Mouse (Mus musculus): ENCODE data around the gene Slco1c1. TPM values are rescaled to one million over a fixed set of nuclear protein-coding genes. Genes with fewer than 3 reads are reported as not detected.

Gene Slco1c1
- total RNA-seq (2021), result under 1 TPM; 0.13 to 0.33 TPM
- long read RNA-seq, experiment 1, partial matches to known transcripts, result 0 of 1 reads
- long read RNA-seq, experiment 1, other reads (novel, unspliced or antisense), result 1 of 1 reads
- long read RNA-seq, experiment 2, result 0 reads

DNA sequence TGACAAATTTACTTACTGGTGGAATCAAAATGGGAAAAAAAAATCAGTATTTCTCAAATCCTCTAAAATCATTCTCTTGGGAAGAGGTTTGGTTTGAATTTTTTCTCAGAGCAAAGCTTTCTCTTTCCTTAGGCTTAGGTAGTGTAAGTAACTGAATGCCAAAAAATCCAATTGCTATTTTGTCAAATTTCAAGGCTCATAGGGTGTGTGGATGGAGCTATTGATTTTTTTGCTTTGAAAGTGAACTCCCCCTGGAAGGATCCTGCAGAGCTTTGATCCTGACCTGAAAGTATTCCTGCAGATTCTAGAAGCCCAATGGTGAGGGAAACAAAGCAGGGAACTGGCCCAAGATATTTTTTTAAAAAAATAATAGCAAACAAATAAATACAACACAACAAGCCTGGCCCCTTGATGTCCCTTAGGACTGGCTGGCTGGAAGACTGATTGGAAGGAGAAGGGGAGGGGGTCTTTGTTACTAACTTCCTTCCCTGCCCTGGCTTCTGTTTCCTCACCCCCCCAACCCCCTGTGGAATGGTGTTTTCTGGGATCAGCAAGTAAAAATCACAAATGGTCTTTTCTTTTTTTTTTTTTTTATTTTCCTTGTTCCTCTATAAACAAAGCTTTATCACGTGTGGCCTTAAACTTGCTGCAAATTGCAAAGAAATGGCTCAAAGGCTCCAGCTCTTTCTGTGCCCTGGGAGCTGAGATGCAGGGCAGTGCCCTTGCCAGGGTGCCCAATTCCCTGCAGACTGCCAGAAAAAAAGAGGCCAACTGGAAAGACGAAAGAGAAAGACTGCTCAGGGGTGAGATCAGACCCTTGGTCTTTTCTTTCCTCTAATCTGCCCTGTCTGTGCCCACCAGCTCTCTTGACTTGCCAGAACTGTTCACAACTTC is at the start of gene Slco1c1:
TSS of gene Slco1c1 (plus strand) at position 622 of the 894 bp plus-strand sequence.
- DNase-seq, result no peak

DNA sequence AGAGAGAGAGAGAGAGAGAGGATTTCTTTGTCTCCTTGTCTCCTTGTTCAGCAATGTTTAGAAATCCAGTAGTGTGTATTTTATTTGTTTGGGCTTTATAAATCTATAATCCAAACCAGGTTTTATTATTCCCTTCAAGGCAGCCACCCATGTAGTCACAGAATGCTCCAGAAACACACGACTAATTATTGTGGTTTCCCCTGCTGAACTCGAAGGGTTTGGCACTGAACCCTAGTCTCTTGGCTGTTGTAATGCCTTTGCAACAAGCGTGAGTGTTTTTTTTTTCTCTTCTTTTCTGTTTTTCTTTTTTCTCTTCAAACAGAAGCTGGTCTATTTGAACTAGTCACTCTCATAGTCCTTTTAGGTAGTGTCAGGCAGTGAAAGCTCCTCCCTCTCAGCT is 49.5 kb upstream of the Slco1c1 start:
- no peak for DNase-seq

DNA sequence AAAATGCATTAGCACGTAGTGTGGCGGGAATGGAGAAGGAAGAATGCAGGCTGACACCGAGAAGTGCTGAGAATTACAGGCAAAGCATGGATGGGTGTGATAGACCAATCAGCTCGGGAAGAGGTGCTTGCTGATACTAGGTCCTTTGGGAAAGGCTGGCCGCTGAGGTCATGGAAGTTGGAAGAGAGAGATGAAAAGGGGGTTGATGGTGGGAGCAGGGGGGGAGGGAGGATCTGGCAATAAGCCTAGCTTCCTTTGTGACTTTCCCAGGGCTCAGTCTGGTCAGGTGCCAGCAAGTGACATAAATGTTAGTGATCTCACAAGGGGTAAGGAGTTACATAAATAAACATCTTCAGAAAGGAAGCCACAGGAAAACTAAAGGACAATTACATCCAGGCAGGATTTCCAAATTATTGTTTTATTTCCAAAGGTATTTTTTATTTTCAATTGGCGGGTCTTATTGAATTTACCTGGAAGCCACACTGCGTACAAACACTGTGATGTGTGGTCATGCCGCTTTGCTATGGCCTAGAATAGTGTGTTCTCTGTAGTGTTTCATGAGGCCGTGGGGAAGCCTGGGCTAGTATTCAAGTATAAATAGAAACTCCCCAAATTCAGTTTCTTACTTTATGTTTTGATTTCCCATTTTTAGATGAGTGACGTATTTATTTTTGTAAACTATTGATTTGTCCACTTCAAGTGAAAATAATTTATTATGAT is 38.7 kb upstream of the Slco1c1 start:
- DNase-seq, result no peak

DNA sequence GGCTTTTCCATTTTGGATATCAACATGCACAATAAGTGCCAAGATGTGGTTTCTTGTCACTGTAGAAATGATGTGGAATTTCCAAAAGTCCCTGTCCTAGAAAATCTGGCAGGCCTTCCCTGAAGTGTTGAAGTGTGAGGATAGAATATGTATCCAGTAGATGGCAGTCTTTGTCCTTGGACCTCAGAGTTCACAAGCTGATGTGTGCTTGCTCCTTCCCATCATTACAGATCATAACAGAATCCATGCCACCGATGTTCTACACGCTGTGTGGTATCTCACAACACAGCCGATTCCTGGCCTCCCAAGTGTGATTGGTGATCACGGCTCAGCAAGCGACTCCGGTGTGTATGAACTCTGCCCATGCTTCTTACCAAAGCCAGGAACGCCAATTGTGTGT is 36.9 kb upstream of the Slco1c1 start:
- no peak for DNase-seq

DNA sequence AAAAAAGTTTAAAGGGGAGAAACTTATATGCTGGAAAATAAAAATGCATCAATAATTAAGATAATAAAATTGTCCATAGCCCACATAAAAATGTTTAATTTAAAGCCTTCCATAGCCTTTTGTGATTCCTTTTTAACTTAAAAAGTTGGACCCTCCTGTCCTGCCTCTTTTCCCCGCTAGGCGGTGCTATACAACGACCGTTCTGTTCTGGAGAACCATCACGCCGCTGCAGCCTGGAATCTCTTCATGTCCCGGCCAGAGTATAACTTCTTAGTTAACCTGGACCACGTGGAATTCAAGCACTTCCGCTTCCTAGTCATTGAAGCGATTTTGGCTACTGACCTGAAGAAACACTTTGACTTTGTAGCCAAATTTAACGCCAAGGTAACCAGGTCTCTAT is 35.5 kb upstream of the Slco1c1 start:
- DNase-seq, result peak; percentile 60 to 67

DNA sequence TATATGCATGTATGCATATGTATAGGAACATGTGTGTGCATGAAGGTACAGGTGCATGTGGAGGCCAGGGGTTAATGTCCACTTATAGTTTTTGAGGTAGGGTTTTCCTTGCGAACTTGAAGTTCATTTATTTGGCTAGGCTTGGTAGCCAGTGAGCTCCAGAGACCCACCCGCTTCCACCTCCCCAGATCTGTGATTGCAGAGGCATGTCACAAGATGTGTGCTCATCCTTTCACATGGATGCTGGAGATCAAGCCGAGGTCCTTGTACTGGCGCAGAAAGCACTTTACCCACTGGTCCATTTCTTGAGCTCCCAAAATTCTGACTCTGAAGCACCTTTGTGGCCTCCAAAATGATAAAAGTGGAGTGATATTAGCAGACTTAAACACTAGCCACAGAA is 29.3 kb upstream of the Slco1c1 start:
- DNase-seq, result no peak

DNA sequence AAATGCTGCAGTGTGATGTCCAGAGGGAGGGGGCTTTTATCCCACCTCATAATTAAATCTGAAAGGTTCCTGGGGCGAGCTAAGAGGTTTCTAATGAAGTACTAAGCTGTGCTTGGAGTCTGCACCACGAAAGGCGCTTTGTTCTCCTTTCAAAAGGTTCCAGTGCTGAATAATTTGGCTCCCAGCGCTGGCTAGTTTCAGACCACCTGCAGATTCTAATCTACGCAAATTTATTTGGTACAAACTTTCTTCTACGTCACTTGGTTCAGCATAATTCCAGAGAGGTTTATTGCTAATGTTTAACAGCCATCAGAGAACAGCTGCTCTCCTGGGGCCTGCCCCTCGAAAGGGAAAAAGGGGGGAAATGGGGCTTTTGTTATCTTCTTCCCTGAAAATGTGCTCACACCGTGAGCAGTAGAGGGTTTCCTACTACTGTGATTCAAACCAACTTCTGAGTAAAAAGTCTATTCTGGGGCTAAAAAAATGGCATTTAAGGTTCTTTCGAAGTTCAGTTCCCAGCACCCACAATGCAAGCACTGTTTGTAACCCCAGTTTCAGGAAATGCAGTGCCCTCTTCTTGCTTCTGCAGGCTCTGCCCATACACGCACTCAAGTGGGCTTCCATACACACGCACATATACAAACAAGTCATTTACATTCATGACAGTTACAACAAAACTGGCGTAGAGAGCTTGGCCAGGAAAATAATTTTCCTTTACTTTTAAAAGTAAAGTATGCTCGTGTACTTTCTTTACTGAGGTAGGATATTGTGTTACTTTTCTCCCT is 28.3 kb upstream of the Slco1c1 start:
- no peak for DNase-seq

DNA sequence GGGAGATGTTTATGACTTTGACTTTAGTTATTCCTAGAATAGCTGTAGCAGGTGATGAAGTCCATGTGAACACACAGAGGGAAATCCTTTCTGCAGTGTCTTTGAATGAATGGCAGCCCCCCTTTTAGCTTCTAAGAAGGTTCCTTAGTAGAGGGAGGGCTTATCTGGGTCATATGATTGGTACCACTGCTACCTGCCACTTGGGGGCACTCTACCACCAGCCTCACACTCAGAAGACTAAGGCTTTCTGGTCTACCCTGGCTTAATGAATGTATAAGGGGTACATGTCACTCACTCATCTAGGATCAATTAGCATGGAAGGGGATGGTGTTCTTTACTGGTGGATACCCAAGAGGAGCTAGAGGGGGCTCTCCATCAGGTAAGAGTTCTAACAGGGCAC is 24.7 kb upstream of the Slco1c1 start:
- peak; percentile 5 to 15 for DNase-seq

DNA sequence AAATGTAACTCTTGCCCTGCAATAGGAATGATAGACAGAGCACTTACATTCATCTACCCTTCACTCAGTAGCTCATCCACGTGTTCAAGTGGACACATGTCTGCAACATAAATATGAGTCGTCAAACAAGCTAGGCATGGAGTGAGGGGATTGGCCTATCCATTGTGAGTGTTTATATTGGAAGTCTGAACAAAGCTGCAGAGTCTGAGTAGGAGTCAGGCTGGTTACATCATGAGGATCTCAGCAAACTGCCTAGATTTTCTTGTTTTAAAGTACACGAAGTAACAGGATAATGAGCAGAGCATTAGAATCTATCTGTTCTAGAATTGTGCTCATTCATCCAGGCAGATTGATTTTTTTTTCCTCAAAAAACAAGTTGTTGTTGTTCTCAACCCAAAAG is 23.0 kb upstream of the Slco1c1 start:
- DNase-seq, result no peak

DNA sequence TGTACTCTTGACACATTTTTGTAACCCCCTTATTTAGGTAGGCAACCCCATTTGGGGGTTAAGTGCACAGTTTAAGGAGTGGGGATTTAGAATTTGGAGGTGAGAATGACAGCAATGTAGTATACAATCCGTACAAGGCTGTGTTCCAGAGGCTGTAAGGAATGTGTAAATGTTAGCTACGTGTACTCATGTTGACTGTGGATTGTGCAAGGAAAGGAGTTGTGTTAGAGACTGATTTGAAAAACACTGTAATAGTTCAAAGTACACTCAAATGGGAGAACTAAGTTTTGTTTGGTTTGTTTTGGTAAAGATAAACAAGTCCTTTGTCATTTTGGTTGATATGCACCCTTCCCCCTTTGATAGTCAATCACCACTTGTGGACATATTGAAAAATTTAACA is 1.6 kb upstream of the Slco1c1 start:
- DNase-seq, result no peak

DNA sequence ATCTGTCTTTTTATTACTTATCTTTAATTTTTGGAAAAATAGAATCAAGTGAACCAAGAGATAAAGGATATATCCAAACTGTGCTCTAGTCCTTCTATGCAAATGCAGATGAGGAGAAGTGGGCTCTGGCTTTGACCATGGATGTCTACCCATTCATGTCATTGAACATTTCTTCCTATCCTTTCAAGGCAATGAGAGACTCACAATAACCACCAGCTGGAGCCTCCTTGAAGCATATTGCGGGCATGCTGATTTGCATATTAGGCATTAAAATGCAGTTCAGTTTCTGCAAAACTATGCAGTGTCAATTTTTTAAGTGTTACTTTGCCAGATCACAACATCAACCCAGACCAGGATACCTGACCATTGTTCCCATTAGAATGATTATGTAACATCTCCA is 1.6 kb downstream of the Slco1c1 start:
- no peak for DNase-seq

DNA sequence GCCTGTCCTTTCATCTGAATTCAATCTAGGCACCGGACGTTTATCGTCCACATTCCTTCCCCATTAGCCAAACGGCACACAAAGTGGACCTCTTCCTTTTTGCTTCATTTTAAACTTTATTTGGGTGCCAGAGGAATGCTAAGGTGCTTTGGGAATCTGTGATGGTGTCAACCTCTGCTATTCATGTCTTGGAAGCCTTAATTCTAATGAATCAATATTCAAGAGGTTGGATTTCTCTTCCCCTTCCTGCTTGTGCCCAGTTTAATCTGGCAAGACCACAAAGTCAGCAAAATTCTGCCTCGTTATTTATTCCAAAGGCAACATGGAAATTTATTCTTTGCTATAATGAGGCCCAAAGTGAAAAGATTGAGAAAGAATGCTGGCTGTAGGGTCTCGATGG is 6.7 kb downstream of the Slco1c1 start:
- no peak for DNase-seq

DNA sequence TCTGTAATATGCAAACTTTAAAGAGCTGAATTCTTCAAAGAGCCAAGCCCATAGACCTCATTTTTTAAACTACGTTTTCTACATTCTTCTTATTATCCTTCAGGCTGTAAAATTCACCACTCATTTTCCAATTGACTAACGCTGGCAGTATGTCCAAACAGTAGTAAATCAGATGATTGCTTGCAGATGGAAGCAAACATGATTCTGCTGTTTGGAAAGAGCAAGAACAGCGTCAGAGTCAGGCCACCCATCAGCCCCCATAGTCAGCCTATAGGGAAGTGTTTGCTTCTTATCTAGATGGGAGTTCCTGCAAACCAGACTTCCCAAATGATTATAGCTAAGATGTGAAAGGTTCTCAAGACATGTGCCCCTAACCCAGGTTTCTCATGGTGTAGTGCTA is 13.1 kb downstream of the Slco1c1 start:
- DNase-seq, result no peak

DNA sequence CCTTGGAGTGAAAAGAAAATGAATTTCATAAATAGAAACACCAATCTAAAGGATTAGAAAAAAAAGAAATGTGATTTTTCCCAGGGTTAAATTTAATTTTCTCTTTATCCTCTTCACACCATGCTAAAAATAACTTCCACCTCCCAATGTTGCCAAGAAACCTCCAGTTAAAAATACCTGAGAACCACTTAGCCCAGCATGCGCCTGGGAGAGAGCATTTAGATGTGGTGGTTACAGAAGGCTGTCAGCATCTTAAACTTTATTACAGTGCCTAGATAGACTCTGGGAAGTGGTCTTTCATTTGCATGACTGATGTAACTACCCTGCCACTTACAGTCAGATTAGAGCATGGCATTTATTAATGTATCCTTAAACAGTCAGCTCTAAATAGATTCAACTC is 17.0 kb downstream of the Slco1c1 start:
- no peak for DNase-seq

DNA sequence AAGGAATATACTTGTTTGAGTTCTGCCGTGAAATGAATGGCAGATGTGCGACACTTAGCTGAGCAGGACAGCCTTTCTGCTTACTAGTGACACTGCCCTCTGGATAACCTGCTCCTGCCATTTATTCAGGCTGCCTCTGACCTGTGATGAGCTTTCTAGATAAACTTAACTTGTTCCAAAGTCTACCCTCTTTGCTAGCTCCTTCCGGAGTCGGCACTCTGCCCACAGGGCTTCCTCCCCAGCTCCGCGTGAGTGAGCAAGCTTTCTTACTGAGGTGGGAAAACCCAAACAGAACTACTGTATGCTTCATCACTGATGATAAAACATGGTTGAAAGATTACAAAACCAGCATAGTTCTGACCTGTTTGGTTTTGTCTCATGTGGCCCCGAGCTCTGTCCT is 19.2 kb downstream of the Slco1c1 start:
- DNase-seq, result no peak

DNA sequence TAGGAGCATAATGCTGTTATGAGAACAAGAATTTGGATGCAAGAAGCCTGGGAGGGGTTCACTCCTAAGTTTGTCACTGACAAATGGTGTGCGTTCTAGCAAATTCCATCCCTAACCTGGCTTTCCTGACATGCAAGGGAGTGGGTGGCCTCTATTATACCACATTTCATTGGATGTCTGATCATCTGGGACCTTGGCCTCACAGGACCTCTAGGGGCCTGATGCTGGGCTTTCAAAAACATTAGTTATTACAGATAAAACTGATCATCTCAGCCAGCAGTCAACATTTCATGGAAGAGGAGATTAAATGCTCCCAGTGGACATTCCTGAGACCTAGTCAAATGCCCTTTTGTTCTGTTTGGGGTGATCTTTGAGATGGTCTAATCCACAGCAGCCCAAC is 34.0 kb downstream of the Slco1c1 start:
- DNase-seq, result no peak

DNA sequence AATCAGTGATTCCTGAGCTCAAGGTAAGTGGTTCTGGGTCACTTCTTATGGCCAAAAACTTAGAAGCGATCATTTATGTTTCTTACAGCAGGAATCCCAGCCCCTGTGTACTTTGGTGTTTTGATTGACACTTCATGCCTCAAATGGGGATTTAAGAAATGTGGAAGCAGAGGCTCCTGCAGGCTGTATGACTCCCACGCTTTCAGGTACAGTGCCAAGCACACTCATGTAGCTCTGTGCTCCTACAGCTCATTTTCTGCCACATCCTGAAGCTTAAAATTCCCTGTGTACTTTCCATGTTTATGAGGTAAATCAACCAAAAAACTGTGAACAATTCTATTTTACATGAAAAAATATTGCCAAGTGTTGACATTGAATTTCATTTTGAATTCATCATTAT is 43.2 kb downstream of the Slco1c1 start:
- no peak for DNase-seq

DNA sequence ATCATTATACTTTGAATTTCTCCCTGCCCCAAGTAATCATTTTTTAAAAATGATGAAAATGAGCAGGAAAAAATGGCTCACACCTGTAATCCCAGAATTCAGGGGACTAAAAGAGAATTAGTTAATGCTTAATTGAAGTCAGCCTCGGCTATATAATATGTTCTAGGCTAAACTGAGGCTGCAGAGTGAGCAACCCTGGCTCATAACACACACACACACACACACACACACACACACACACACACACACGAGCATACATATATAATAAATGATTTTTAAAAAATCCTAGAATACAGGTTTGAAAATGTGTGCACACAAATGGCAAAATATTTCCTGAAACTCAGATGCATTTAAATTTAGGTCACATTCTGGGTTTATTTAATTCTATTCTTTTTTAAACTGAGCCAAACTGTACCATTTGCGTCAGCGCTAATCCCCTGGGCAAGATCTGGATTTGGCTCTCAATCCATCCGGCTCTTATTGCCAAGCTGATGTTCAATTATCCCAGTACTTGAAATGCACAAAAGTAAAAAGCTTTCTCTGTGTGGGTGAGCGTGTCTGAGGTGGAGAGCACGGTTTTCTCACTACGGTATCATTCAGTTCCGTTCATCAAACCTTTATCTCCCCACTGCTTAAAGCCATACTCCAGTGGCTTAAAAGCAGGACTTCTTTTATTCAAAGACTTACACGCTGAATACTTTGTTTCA is 43.8 kb downstream of the Slco1c1 start:
- DNase-seq, result no peak

DNA sequence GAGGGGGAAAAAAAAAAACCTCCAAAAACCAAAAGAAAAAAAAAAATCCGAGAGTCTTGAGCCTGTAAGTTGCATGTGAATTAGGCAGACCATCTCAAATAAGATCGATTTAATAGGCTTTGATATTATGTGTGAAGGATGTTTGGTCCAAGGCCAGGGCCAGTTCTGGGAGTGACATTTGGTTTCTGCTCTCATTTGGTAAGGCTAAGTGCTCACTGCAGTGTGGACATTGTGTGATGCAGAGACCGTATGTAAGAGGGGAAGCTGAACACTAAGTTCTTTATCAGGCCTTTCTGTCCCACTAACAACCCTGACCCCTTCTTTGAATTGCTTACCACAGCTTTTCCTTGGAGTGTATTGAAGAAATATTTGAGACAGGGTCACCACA is 44.4 kb downstream of the Slco1c1 start:
- no peak for DNase-seq

DNA sequence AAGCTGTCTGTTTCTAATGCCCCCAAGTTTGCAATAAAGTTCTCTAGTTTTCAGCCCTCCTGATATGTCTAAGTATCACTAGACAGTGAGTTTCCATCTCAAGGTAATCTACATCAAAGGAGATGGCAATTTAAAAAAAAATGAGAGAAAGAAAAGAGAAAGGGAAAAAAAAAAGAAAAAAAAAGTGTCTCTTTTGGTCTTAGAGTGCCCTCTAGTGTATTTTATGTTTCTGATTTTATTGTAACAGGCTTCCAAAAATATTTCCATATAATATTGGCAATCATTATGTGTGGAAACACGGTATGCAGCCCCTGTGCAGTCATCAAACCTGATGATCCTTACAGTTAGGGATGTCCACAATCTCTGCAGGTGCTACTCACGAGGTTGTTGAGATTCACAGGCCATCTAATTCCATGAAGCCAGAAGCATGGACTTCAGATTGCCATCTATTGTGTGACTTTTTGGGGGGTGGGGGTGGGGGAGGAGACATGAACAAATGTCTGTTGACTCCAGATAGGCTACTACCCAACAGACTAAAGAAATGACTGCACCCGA is 52.6 kb downstream of the Slco1c1 start:
- DNase-seq, result no peak

DNA sequence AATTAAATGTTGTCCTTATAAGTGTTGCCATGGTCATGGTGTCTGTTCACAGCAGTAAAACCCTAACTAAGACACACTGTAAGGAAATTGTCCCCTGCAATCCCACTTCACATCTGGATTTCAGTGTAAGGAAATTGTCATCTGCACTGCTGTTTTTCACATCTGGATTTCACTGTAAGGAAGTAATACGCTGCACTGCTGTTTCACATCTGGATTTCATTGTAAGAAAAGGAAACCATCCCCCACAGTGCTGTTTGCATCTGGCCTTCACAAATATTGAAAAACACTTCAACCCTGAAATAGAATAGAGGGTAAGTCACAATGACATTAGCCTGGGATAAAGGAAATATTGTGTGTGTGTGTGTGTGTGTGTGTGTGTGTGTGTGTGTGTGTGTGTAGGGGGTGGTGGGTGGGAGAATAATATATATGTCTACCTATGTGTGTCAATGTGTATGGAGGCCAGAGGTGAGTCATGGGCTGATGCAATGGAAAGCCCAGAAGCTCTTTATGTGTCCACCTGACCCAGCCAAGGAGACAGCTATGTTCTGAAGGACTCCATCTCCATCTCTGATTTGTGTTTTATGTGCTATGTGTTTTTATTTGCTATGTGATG is 60.7 kb downstream of the Slco1c1 start:
- DNase-seq, result no peak

Measured in adrenal gland, postnatal 36 days (tissue).